18 mouse cellular contexts compared by ENCODE assay signal in genomic region chr13:116187059-116187458, GRCm38 (mm10).
A peak's percentile ranks its signal among the peaks of the same experiment; 100 is the strongest.
DNase-seq lines count a peak whose midpoint lies in the region; ATAC-seq and TF ChIP-seq lines count a peak whose summit lies in the region.
"Had no signal": no experiment of that assay in that cellular context is flagged by ENCODE, and none has a peak within 500 bp of the region (broad histone marks: within the 10 kb centered on the region; RNA-seq: fewer than 3 reads in every experiment).

No protein-coding gene starts in this region.

- TF ChIP-seq POLR2A in lung, adult 2 months (IDR thresholded peaks at IDR 0.05; ENCODE audit: borderline replicate concordance, extremely low read depth, low read depth, low read length), result no peak

- H3K27me3 ChIP-seq in heart, embryonic 12.5 days (replicated peaks), result peaks cover 20% of the 10 kb centered on the region
- no peaks in the 10 kb centered on the region for H3K27me3 ChIP-seq in heart, embryonic 16.5 days (ENCODE audit: control insufficient read depth, insufficient read depth, low read length)
- H3K27me3 ChIP-seq in lung, embryonic 15.5 days, result no peaks in the 10 kb centered on the region
- H3K27me3 ChIP-seq: CH12.LX; embryonic facial prominence, embryonic 12.5 days; forebrain, embryonic 15.5 days; hindbrain, embryonic 15.5 days; Patski had no signal

- no peak overlapping the region for H3K27ac ChIP-seq in heart, embryonic 12.5 days (ENCODE audit: poor library complexity, severe bottlenecking)
- H3K27ac ChIP-seq in heart, embryonic 16.5 days (ENCODE audit: low read length), result no peak overlapping the region
- no peak overlapping the region for H3K27ac ChIP-seq in lung, embryonic 15.5 days
- H3K27ac ChIP-seq: embryonic facial prominence, embryonic 12.5 days; forebrain, embryonic 15.5 days; hindbrain, embryonic 15.5 days had no signal

- peak overlapping the region; percentile 8; the same call in 1 of the 2 replicates for H3K4me3 ChIP-seq in heart, embryonic 12.5 days
- H3K4me3 ChIP-seq in heart, embryonic 16.5 days (ENCODE audit: low read length), result peak overlapping the region; percentile 6; the same call in 1 of the 2 replicates
- no peak overlapping the region for H3K4me3 ChIP-seq in lung, embryonic 15.5 days
- no peak overlapping the region for H3K4me3 ChIP-seq in lung, adult 2 months (replicated peaks; ENCODE audit: extremely low read depth, low read depth, low read length)
- H3K4me3 ChIP-seq: embryonic facial prominence, embryonic 12.5 days; forebrain, embryonic 15.5 days; hindbrain, embryonic 15.5 days had no signal

- no peak for TF ChIP-seq CTCF in lung, adult 2 months (IDR thresholded peaks at IDR 0.05; ENCODE audit: insufficient read depth, low read length)

- no peak overlapping the region for H3K9ac ChIP-seq in heart, embryonic 12.5 days
- no peak overlapping the region for H3K9ac ChIP-seq in heart, embryonic 16.5 days (ENCODE audit: low read length)
- no peak overlapping the region for H3K9ac ChIP-seq in lung, embryonic 15.5 days
- H3K9ac ChIP-seq: embryonic facial prominence, embryonic 12.5 days; forebrain, embryonic 15.5 days; hindbrain, embryonic 15.5 days had no signal

- WGBS in heart, embryonic 12.5 days, result 14% methylated on average over 7 of the region's 7 CpGs
- WGBS in heart, embryonic 16.5 days, result 17% methylated on average over 7 of the region's 7 CpGs
- WGBS in lung, embryonic 15.5 days, result 20% methylated on average over 7 of the region's 7 CpGs
- 33% methylated on average over 7 of the region's 7 CpGs for WGBS in lung, adult 2 months

- DNase-seq in heart, postnatal 25 days (ENCODE audit: low spot score), result no peak
- DNase-seq in heart, adult 11 months, result no peak
- DNase-seq in lung, adult 2 months, result no peak
- DNase-seq: adrenal gland, postnatal 14 days; cerebellum, adult 11-12 months; cerebellum, adult 9-10 months; cerebellum, postnatal 25 days; gastrocnemius, postnatal 36 days had no signal

- no peaks in the 10 kb centered on the region for H3K9me3 ChIP-seq in heart, embryonic 12.5 days (replicated peaks)
- no peaks in the 10 kb centered on the region for H3K9me3 ChIP-seq in heart, embryonic 16.5 days (replicated peaks; ENCODE audit: control insufficient read depth, low read length)
- H3K9me3 ChIP-seq in lung, embryonic 15.5 days, result no peaks in the 10 kb centered on the region
- H3K9me3 ChIP-seq: embryonic facial prominence, embryonic 12.5 days; forebrain, embryonic 15.5 days; hindbrain, embryonic 15.5 days had no signal

- peak overlapping the region; percentile 59 for H3K4me2 ChIP-seq in heart, embryonic 12.5 days
- H3K4me2 ChIP-seq in heart, embryonic 16.5 days (ENCODE audit: low read depth, low read length), result peak overlapping the region; percentile 44
- peak overlapping the region; percentile 29 for H3K4me2 ChIP-seq in lung, embryonic 15.5 days
- H3K4me2 ChIP-seq: embryonic facial prominence, embryonic 12.5 days; forebrain, embryonic 15.5 days; hindbrain, embryonic 15.5 days had no signal

- intact Hi-C loops in heart, postnatal 25 days (cut with DNase I), result no loop called here

- H3K36me3 ChIP-seq in heart, embryonic 12.5 days, result no peaks in the 10 kb centered on the region
- H3K36me3 ChIP-seq in heart, embryonic 16.5 days (ENCODE audit: control insufficient read depth, insufficient read depth), result no peaks in the 10 kb centered on the region
- no peaks in the 10 kb centered on the region for H3K36me3 ChIP-seq in lung, embryonic 15.5 days
- H3K36me3 ChIP-seq: embryonic facial prominence, embryonic 12.5 days; forebrain, embryonic 15.5 days; hindbrain, embryonic 15.5 days had no signal

- H3K4me1 ChIP-seq in heart, embryonic 12.5 days (replicated peaks), result peaks cover 9% of the 10 kb centered on the region
- H3K4me1 ChIP-seq in heart, embryonic 16.5 days (ENCODE audit: control insufficient read depth, insufficient read depth, low read length), result peaks cover 6% of the 10 kb centered on the region; the same call in 1 of the 2 replicates
- H3K4me1 ChIP-seq in lung, embryonic 15.5 days, result 0 out of 2 replicates have a peak, but pooled peaks cover 7% of the 10 kb centered on the region
- H3K4me1 ChIP-seq in lung, adult 2 months (ENCODE audit: control insufficient read depth, insufficient read depth, low read length), result no peaks in the 10 kb centered on the region
- H3K4me1 ChIP-seq: embryonic facial prominence, embryonic 12.5 days; forebrain, embryonic 15.5 days; hindbrain, embryonic 15.5 days had no signal

- no peak for ATAC-seq in heart, embryonic 12.5 days (ENCODE audit: insufficient number of reproducible peaks, low FRiP score)
- ATAC-seq in heart, embryonic 16.5 days (replicated peaks; ENCODE audit: extremely low read depth, insufficient read depth, low FRiP score), result no peak
- ATAC-seq in lung, embryonic 15.5 days (ENCODE audit: borderline replicate concordance, extremely low read depth, low FRiP score, low TSS enrichment), result peak; percentile 70; the same call in 1 of the 2 replicates
- ATAC-seq: activated CD4-positive, CD25-positive, alpha-beta regulatory T cell, adult 4 months; forebrain, embryonic 15.5 days; intestine, embryonic 16.5 days; Patski had no signal

Comparison
In these comparisons a context has a peak if more than half of its experiments do, and no peak if none do; other contexts are left out.
1. H3K4me3 ChIP-seq: peak in heart, embryonic 12.5 days (single experiment) and heart, embryonic 16.5 days (single experiment); none in lung, embryonic 15.5 days (single experiment) and lung, adult 2 months (single experiment).
2. Peak in every context shown above with its lines, with median percentiles within 50 percentile points of each other: H3K4me2 ChIP-seq.